Mouse (Mus musculus) lung, adult 18-20 months (tissue): Measurements from ENCODE around the gene Zfp60.
"Not testable (repeated sequence)": the region's sequence is repeated elsewhere in the genome, so short reads cannot be mapped to it uniquely, and the experiment has no call there.

Source experiments
- DNase-seq, 2 experiments: peaks; one replicate each; pipeline ENCODE4 v3.0.0; 2022; ENCODE audit warnings: mixed read lengths in 2 of 2

Zfp60 gene

DNA sequence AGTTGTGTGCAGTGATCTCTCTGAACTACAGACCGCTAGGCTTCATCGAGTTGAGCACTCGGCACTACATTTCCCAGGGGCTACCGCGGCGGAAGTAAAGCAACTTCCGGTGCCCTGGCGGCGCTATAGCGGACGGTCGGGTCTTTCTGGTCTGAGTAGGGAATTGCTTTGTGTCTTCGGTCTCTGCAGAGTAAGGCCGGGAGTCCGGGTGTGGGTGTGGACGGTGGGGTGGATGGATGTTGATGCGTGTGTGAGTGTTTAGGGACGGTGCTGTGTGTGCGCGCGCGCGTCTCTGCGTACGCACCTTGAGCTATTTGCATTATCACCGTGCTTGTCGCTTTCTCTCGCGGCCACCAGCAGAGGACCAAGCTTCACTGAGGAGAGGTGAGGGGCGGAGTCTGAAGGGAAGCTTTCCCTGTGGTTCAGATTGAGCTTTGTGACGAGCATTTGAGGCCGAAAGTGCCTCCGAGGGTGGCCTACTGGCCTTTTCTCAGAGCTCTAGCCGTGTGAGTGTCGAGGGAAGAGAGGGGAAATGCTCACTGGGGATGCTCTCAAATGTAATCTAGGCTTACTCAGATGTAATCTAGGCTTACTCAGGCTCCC is at the start of gene Zfp60:
Zfp60 (plus strand) TSS at position 109 of the 603 bp plus-strand sequence.
- peak; percentile 84 for DNase-seq

DNA sequence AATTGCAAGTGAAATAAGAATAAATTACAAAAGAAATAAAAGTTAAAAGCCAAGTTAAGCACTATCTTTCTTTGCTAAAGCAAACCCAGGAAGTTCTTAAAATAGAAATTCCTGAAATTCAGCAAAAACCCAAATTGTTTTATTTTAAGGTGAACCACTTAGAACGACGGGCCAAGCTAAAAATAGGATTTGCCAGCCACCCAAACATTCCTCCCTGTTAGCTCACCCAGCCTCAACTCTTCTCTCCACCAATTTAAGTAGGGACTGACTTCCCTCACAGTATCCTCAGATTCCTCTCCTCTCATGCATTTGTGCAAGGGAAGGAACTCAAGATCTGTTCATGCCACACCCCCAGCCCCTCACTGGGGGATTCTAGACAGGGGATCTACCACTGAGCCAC is 48.0 kb upstream of the Zfp60 start:
- DNase-seq, result no peak

DNA sequence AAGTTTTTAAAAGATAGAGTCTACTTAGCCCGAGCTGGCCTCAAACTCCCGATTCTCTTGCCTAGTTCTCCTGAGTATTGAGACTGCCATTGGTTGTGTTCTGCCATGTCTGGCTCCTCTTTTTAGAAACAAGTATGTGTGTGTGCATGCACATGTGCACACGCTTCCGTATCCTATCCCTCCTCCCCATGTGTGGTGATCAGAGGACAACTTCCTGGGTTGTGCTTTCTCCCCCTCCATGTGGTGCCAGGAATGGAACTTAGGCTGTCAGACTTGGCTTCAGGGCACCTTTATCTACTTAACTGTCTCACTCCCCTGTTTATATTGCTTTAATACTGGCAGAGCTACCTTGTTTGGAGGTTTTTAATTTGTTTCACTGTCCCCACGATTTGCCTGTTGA is 46.0 kb upstream of the Zfp60 start:
- DNase-seq, result no peak

DNA sequence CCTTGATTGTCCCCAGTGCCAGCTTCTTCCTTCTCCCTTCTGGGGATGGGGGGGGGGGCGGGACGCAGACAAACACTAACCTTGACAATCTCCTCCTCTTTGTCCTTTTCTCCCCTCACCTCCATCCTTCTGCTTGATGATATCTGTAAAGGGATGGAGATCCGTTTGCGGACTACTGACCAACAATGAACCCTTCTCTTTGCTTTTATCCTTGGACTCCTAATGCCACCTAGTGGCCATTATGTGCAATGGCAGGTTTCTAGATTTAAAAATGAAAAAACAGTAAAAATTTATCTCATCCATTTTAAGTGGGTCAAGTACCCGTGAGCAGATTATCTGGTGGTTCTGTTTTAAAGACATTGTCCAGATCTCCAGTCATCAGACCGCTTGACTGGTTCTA is 45.5 kb upstream of the Zfp60 start:
- DNase-seq, result no peak

DNA sequence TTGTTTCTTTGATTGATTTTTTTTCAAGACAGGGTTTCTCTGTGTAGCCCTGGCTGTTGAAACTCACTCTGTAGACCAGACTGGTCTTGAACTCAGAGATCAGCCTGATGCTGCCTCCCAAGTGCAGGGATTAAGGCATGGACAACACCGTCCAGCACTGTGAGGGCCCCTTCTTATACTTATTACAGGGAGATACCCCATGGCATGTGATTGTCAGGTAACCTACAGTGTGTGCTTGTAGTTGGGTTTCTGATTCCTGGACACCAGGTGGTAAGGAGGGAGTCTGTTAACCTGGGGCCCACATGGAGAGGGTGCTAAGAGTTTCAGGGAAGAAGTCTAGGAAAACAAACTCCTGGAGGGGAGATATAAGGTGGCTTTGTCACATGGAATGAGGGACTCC is 44.1 kb upstream of the Zfp60 start:
- DNase-seq, result no peak

DNA sequence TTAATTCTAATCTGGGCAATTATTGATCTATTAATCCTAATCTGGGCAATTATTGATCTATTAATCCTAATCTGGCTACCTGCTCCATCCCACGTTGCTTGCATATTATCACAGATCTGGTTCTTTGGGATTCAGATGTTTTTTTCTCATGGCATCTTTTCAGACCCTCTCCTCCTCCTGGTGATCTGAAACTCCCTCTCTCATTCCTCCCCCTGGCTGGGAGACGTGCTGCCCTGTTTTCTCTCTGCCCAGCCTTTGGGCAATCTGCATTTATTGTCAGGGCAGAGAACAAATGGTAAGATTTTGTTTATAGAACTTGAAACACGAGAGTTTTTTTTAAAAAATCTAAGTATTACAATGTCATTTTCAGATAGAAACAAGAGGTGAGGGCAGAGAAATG is 43.4 kb upstream of the Zfp60 start:
- no peak for DNase-seq

DNA sequence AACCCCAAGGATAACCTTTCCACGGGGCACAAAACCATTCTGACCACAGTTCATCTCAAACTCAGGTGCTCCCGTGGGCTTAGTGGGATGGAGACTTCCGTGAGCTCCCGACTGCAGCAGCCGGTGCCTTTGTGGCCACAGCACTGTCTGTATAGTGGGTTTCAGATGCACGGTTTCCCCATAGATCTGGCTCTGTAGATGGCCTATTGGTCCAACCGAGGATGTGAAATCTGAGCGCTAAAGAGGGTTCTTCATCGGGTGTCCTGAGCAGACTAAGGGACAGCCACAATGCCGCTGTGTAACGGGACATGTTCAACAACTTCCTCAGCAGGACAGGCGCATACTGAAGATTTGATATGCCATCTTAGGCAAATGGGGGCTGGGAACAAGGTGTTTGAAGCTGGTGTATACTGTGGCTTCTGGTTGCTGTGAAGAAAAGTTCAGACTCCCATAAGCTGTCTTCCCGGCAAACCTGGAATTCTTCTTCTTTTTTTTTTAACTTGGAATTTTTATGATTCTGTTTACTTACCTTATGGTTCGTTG is 42.9 kb upstream of the Zfp60 start:
- DNase-seq, result no peak

DNA sequence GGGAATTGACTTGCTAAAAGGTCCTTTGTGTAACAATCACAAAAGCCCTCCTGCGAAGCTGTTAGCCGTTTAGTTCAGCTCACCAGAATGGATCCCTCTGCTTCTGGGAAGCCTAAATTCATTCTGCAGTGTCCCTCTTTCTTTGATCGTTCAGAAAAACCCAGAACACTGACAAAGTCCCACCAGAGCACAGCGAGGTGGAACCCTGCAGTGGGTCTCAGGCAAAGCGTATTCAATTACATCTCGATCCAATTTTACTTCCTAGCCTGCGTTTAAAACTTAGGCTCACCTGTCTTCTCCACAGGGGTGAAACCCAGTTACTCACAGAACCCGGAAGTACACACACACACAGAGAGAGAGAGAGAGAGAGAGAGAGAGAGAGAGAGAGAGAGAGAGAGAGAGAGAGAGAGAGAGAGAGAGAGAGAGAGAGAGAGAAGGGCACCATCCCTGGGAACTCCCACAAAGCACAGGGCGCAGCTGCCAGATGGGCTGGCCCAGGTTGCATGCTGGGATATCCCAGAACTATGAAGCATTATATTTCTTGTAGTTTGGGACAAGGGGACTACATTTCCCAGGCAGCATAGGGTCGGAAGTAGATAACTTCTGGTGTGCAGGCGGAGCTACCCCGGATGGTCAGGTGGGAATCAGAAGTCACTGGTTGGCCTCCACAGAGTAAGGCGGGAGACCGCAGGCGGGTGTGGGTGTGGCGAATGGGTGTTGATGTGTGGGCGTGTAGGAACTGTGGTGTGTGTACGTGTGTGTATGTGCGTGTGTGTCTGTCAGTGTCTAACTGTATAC is 42.2 kb upstream of the Zfp60 start, which contains the start of gene Zfp607b:
Zfp607b (plus strand) TSS at position 526 of the 798 bp plus-strand sequence.
- DNase-seq, result peak; percentile 96 to 97

DNA sequence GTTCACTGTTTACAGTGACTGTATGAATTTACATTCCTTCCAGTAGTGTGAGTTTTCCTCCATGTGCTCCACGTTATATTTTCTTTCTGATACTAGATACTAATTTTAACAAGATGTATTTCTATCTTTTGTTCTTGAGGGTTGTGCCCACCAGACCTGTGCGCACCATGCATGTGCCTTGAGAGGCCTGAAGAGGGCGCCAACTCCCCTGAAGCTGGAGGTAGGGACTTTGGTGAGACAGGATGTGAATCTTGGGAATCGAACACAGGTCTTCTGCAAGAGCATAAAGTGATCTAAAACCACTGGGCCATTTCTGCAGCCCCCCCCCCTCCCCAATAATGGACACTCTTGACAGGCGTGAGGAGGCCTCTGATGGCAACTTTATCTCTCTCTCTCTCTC is 40.1 kb upstream of the Zfp60 start:
- peak in 1 of 2 experiments; percentile 13 for DNase-seq

DNA sequence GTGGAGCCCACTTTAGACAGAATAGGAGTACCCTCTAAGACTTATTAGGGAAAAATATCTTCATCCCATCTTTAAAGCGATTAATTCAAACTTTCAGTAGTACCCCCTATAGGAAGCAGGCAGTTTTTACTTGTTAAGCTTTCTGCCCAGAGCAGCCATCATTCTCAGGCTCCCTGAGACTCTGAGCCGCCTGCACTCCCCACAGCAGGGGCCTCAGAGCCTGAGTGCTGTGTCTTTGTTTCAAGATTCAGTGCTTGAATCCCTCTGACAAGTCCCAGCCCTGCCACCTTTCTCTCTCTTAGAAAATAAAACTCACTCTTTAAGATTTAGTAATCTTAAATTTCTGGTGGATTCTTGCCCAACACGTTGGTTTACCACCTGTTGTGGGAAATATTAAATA is 34.5 kb upstream of the Zfp60 start:
- DNase-seq, result no peak

DNA sequence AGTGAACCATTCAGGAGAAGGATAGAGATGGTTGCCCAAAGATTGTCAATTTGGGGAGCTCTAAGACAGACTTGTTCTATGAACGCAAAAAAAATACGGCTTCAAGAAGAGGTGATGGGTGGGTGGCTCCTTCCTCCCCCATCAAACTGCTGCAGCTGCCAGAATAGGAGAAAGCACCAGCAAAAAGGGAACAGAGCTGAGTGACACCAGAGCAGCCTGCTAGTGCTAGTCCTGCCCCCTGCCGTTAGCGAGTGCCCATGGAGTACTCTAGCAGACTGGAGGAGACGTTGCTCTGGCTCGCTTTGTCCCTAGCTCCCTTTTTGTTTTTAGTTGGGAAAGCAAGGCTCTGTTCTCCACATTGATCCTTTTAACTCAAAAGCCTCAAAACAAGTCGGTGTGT is 20.8 kb upstream of the Zfp60 start:
- DNase-seq, result no peak

DNA sequence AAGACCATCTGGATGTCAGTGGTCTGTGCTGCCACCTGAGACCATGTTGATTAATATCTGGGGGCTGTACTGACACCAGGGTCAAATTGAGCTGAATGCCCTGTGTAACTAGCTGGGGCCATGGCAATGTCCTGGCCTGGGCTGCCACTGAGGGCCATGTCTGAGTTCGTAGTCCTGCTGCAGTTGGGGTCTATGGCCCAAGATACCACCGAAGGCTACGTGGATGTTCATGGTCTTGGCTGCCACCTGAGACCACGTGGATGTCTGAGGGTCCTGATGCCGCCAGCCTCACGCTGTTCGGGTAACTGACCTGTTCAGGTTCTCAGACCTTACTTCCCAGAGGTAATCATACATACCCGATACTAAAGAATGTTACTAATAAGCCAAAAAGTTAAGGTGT is 9.2 kb upstream of the Zfp60 start:
- DNase-seq, result no peak

DNA sequence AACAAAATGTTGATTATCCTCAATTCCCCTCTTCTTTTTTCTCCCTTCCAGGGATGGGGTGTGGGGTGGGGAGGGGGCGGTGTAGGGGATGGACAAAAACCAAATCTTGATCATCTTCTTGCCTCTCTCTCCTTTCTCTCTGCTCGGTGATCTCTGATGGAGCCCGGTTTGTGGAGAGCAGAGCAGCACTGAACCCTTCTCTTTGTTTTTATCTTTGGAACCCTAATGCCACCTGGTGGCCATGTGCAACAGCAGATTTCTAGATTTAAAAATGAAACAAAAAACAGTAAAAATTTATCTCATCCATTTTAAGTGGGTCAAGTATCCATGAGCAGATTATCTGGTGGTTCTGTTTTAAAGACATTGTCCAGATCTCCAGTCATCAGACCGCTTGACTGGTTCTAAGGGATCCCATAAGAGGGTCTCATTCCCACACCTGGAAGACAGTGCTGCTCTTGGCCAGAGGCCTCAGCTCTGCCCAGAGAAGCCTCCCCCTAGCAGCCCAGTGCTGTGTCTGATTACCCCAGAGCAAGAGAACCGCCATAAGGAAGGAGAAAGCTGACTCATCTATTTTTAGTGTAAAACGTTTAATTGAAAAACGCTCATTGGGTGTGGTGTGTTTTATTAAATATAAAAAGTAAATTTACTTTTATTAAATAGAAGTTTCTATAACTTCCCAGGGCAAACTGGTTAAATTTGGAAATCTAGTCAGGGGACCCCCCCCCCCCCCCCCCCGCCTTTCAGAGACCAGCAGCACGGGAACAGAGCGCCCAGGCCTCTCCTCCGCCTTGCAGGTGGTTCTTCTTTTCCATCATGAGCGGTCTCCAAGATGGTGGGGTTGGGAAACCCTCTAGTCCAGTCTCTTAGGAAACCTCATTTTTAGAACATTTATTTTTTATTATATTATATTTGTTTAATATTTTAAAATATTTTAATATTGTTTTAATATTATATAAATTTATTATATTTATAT is 5.3 kb upstream of the Zfp60 start:
- DNase-seq, result peak in 1 of 2 experiments; percentile 34

DNA sequence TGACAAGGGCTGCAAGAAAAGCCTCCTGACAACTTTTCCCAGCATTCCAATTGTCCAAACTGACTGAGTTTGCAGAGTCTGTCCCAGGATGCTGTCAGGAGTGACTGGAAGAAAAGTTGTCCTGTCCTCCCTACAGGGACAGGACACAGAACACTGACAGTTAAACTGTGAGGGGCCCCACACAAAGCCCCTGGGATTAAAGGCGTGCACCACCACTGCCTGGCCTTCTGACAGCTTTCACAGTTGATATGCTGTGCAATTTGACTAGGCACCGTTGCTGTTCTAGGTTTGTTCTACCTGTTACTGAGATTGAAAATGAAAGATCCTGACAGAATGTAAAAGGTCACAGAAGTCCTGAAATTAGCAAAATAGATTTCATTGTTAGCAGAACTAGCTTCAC is 3.7 kb upstream of the Zfp60 start:
- no peak for DNase-seq

DNA sequence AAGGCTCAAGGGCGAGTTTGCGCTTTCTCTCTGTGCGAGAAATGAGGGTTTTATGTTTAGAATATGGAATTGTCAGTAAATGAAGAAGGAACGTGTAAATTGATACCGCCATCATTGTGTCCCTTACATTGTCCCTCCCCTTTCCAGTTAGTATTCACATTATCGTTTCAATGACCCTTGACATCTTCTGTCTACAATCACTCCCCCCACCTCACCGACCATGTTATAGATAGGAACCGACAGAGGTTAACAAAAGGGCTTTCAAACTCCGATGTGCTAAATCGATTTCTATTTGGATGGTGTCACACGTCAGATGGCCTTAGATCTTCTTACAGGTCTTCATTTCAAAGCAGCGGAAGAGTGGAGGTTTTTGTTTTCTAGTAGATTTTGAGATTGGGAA is 757 bp downstream of the Zfp60 start:
- no peak for DNase-seq

DNA sequence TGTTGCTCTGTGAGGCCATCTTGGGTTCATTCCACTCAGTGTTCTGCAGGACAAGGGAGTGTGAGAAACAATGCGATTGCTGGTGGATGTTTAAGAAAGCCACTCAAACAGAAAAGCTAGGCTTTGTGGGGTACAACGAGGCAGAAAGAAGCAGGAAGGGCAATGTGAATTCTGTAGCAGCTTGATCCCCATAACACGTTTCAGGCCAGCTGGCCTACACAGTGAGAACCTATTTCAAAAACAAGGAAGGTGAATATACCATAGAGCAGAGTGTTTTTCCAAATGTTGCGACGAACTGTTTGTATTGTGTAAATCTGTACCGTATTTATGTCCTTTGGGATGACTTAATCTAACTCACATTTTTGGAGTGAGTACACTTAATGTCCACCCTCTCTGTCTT is 1.3 kb downstream of the Zfp60 start:
- DNase-seq, result no peak

DNA sequence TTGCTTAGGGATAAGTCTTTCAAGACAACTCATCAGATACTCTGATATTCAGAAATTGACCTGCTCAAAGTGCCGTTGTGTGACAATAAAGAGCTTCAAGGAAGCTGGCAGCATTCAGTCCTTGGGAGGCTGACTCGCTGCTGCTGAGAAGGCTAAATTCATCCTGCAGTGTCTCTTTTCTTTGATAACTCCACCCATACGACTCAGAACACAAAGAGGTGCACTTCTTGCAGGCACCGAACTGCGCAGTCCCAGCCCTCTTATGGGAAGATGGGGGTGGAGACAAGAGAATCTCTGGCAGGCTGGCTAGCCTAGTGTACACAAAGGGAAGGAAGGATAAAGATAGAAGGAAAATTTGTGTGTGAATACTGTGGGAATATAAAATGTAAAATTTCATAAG is 4.3 kb downstream of the Zfp60 start:
- DNase-seq, result no peak

DNA sequence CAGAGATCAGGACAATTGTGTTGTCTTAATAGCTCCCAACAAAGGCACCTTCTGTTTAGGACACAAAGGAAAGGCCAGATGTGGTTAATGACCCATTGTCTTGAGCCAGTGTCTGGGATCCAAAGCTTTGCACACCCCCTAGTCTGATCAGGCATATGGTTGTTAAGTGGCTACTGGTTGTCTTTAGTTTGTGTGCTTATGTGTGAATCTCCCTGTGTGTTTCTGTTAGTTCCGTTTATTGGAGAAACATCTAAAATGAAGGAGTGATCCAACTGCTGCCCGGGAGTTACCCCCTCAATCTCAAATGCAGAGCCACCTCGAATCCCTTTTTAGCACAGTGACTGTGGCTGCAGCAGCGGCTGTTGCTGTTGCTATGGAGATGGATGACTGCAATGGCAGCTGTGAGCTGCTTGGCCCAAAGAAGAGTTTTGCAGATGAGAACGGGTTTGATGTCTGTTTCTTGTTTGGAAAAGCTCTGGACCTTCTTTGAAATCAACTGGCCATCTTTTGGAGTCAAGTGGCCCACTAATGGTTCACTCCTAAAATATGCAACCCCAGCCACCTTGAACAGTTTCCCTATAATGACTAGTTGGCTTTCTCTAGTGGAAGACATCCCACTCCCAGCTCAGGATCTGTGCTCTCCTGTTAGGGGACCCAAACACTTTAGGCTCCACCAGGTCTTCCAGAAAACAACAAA is 25.3 kb downstream of the Zfp60 start:
- DNase-seq, result no peak

DNA sequence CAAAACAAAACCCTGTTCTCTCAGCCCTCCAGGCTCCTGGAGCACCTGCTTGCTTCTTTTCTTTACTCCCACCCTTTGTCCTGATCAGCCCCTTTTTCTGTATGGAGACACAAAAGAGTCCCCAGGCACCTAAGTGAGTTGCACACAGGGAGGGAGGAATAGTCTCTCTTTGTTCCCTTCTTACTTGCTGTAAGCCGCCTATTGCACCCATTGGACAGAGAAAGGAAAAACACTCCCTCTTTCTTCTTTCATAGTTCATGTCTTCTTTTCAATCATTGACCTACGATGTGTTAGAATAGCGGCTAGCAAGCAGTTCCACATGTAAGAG is 25.8 kb downstream of the Zfp60 start:
- no peak for DNase-seq

DNA sequence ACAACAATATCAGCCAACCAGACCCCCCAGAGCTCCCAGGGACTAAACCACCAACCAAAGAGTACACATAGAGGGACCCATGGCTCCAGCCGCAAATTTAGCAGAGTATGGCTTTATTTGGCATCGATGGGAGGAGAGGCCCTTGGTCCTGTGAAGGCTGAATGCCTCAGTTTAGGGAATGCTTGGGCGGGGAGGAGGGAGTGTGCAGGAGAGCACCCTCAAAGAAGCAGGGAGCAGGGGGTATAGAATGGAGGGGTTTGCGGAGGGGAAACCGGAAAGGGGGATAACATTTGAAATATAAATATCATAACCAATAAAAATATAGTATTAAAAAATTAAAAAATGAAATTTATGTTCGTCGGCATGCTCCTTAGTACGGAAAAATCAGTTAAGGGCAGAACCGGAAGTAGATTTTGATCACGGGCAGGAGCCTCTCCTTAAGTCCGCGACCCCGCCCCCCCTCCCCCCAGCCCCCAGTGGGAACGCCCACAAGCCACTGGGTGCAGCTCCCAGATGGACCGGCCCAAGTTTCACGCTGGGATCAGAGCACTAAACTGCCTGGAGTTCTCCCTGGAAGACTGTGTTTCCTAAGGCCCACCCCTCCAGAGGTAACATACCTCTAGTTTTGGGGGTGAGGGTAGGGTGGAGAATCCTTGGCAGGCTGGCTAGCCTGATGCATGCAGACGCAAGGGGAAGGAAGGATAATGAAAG is 34.1 kb downstream of the Zfp60 start:
- no peak for DNase-seq

DNA sequence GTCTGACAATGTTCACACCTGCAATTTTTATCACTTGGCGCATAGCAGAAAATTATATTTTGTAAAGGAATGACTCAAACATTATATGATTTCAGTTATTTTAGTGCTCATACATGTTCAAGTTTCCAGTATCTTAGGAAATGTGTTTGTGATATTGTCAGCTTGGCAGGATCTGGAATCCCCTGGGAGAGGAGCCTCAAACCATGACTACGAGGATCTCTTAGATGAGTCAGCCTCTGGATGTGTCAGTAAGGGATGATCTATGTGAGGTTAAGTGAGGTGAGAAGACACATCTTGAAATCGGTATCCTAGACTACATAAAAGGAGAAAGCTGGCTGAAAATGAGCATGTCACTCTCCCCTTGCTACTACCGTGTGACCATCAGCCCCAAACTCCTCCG is 58.1 kb downstream of the Zfp60 start:
- DNase-seq, result no peak

DNA sequence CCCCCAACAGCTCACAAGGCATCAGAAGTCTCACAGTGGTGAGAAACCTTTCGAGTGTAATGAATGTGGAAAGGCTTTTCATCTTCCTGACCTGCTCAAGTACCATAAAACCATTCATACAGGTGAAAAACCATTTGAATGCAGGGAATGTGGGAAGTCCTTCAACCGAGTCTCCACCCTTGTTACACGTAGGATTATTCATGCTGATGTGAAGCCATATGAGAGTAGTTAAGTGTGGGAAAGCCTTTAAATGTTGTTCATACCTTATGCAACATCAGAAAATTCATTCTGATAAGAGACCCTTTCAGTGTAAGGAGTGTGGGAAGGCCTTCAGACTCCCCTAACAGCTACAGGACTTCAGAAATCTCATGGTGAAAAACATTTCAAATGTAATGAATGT is 62.7 kb downstream of the Zfp60 start:
- DNase-seq, result not testable (repeated sequence)
